Mouse (Mus musculus) stomach, postnatal 0 days (tissue): Measurements from ENCODE around the gene Wnt1.

ENCODE experiments used
- CTCF ChIP-seq: IDR thresholded peaks from 2 replicates; pipeline ENCODE4 v1.5.1; 2016; ENCODE audit warnings: antibody characterized with exemption, low read depth, mild to moderate bottlenecking, moderate library complexity
- EP300 ChIP-seq: optimal IDR thresholded peaks from 2 replicates; pipeline ENCODE3; 2016; ENCODE audit warnings: antibody characterized with exemption

GRCm38 (mm10) chr15:98762670-98763529 is 26.8 kb upstream of the Wnt1 start, which contains the start of gene Arf3:
- TF ChIP-seq CTCF (no peak; the same call in 1 of the 2 replicates), EP300 (peak; percentile 100)
